Mouse (Mus musculus): ENCODE results near the gene Arhgap9. TPM values are rescaled to one million over a fixed set of nuclear protein-coding genes. Genes with fewer than 3 reads are reported as not detected.

Arhgap9 gene
- total and polyA plus RNA-seq, 3 experiments: 2.3 to 4.8 (median 2.4) TPM

GRCm38 (mm10) chr10:127317277-127317676 lies 4.5 kb upstream of the Arhgap9 start:
- intact Hi-C loops (cut with DNase I): no loop called here
- H3K36me3 ChIP-seq (ENCODE audit: control insufficient read depth, insufficient read depth, low read length): no peaks in the 10 kb centered on the region
- no peak overlapping the region for H3K9ac ChIP-seq (ENCODE audit: low read depth, low read length)
- no peak for DNase-seq
- no peaks in the 10 kb centered on the region for H3K79me2 ChIP-seq (replicated peaks; ENCODE audit: control insufficient read depth, insufficient read depth, low read length)
- no peak overlapping the region for H3K27ac ChIP-seq
- no peak overlapping the region for H3K4me3 ChIP-seq
- H3K27me3 ChIP-seq (ENCODE audit: control insufficient read depth, insufficient read depth, low read length): no peaks in the 10 kb centered on the region
- H3K4me1 ChIP-seq (ENCODE audit: control insufficient read depth, insufficient read depth, low read length): peaks cover 2% of the 10 kb centered on the region; the same call in 1 of the 2 replicates
- TF ChIP-seq EP300 (IDR thresholded peaks at IDR 0.05; ENCODE audit: insufficient read depth, low read depth, low read length): no peak
- no peak for TF ChIP-seq CTCF (IDR thresholded peaks at IDR 0.05)
- no peak for TF ChIP-seq POLR2A (IDR thresholded peaks at IDR 0.05; ENCODE audit: insufficient read depth, low read depth, low read length)
- 71% methylated on average over 2 of the region's 2 CpGs for WGBS

DNA sequence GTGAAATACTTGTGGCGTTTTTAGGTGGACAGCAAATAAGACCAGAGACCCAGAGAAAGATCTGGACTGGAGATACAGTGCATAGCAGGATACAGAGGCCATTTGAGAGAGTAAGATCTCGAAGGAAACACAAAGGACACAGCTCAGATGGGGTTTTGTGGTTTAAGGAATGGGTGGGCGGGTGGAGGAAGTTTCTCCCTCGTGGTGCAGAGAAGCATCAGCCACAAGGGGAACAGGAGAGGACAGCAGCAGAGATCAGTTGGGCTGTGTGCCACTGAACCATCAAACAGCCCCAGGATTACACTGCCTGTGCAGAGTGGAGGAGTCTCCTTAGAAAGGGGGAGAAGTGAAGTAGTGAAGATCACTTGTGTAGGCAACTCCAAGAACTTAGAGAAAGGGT lies 3.8 kb upstream of the Arhgap9 start:
- no peak for DNase-seq
- H3K9ac ChIP-seq (ENCODE audit: low read depth, low read length): no peak overlapping the region
- H3K79me2 ChIP-seq (replicated peaks; ENCODE audit: control insufficient read depth, insufficient read depth, low read length): no peaks in the 10 kb centered on the region
- H3K4me1 ChIP-seq (ENCODE audit: control insufficient read depth, insufficient read depth, low read length): peaks cover under 1% of the 10 kb centered on the region; the same call in 1 of the 2 replicates
- no peak overlapping the region for H3K4me3 ChIP-seq
- no peaks in the 10 kb centered on the region for H3K27me3 ChIP-seq (ENCODE audit: control insufficient read depth, insufficient read depth, low read length)
- intact Hi-C loops (cut with DNase I): no loop called here
- no peak overlapping the region for H3K27ac ChIP-seq
- 35% methylated on average over 4 of the region's 4 CpGs for WGBS
- H3K36me3 ChIP-seq (ENCODE audit: control insufficient read depth, insufficient read depth, low read length): no peaks in the 10 kb centered on the region
- no peak for TF ChIP-seq POLR2A (IDR thresholded peaks at IDR 0.05; ENCODE audit: insufficient read depth, low read depth, low read length)
- TF ChIP-seq EP300 (IDR thresholded peaks at IDR 0.05; ENCODE audit: insufficient read depth, low read depth, low read length): no peak
- TF ChIP-seq CTCF (IDR thresholded peaks at IDR 0.05): no peak

- intact Hi-C loops (cut with DNase I): no loop called here
- Histone ChIP-seq H3K27ac (no peak overlapping the region), H3K36me3 (ENCODE audit: control insufficient read depth, insufficient read depth, low read length) (no peaks in the 10 kb centered on the region), H3K9ac (ENCODE audit: low read depth, low read length) (no peak overlapping the region), H3K4me1 (ENCODE audit: control insufficient read depth, insufficient read depth, low read length) (no peaks in the 10 kb centered on the region), H3K4me3 (no peak overlapping the region), H3K79me2 (replicated peaks; ENCODE audit: control insufficient read depth, insufficient read depth, low read length) (no peaks in the 10 kb centered on the region), H3K27me3 (ENCODE audit: control insufficient read depth, insufficient read depth, low read length) (no peaks in the 10 kb centered on the region)
- WGBS: 62% methylated on average over 7 of the region's 7 CpGs
- TF ChIP-seq EP300 (IDR thresholded peaks at IDR 0.05; ENCODE audit: insufficient read depth, low read depth, low read length): no peak
- no peak for TF ChIP-seq POLR2A (IDR thresholded peaks at IDR 0.05; ENCODE audit: insufficient read depth, low read depth, low read length)
- no peak for TF ChIP-seq CTCF (IDR thresholded peaks at IDR 0.05)
- no peak for DNase-seq
These were observed 1.8 kb upstream of the Arhgap9 start for GRCm38 (mm10) chr10:127319969-127320368.

DNA sequence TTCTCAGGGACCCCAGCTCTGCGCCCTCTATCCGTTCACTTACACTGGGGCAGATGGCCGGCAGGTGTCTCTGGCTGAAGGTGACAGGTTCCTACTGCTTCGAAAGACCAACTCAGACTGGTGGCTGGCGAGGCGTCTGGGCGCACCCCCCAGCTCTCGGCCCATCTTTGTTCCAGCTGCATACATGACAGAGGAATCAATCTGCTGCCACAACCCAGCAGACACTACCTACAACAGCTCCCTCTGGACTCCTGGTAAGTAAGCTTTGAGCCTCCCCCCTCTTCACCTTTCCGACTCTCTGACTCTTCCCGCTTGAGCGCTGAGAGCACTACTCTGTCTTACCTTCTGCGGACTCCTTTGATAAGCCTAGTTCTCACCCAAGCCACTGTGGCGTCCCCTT lies 414 bp downstream of the Arhgap9 start:
- H3K9ac ChIP-seq (ENCODE audit: low read depth, low read length): no peak overlapping the region
- 0 out of 2 replicates have a peak, but pooled peaks cover 2% of the 10 kb centered on the region for H3K27me3 ChIP-seq (ENCODE audit: control insufficient read depth, insufficient read depth, low read length)
- H3K4me3 ChIP-seq: no peak overlapping the region
- 69% methylated on average over 13 of the region's 13 CpGs for whole genome bisulfite sequencing
- DNase-seq: no peak
- no peaks in the 10 kb centered on the region for H3K79me2 ChIP-seq (replicated peaks; ENCODE audit: control insufficient read depth, insufficient read depth, low read length)
- no peaks in the 10 kb centered on the region for H3K4me1 ChIP-seq (ENCODE audit: control insufficient read depth, insufficient read depth, low read length)
- TF ChIP-seq POLR2A (IDR thresholded peaks at IDR 0.05; ENCODE audit: insufficient read depth, low read depth, low read length) (no peak), EP300 (IDR thresholded peaks at IDR 0.05; ENCODE audit: insufficient read depth, low read depth, low read length) (no peak), CTCF (IDR thresholded peaks at IDR 0.05) (no peak)
- intact Hi-C loops (cut with DNase I): no loop called here
- no peaks in the 10 kb centered on the region for H3K36me3 ChIP-seq (ENCODE audit: control insufficient read depth, insufficient read depth, low read length)
- no peak overlapping the region for H3K27ac ChIP-seq

DNA sequence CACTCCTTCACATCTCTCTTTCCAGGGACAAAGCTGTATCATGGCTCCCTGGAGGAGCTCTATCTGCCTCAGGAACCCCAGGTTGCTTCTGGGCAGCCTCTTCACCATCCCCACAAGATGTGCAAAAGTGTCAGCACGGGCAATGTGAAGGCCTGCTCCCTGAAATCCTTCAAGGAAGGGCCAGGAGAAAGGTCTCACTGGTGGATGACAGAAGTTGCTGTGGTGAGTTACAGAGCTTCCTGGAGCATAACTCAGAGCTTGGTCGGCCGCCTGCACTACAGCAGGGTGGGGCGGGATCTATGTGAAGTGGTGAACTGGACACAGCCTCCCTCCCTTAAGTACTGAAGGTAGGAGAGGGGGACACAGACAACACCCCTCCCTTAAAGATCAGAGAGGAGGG lies 905 bp downstream of the Arhgap9 start:
- H3K79me2 ChIP-seq (replicated peaks; ENCODE audit: control insufficient read depth, insufficient read depth, low read length): no peaks in the 10 kb centered on the region
- 65% methylated on average over 4 of the region's 4 CpGs for WGBS
- H3K4me3 ChIP-seq: no peak overlapping the region
- H3K4me1 ChIP-seq (ENCODE audit: control insufficient read depth, insufficient read depth, low read length): no peaks in the 10 kb centered on the region
- DNase-seq: no peak
- intact Hi-C loops (cut with DNase I): no loop called here
- no peaks in the 10 kb centered on the region for H3K36me3 ChIP-seq (ENCODE audit: control insufficient read depth, insufficient read depth, low read length)
- H3K27me3 ChIP-seq (ENCODE audit: control insufficient read depth, insufficient read depth, low read length): 0 out of 2 replicates have a peak, but pooled peaks cover 2% of the 10 kb centered on the region
- no peak overlapping the region for H3K9ac ChIP-seq (ENCODE audit: low read depth, low read length)
- TF ChIP-seq POLR2A (IDR thresholded peaks at IDR 0.05; ENCODE audit: insufficient read depth, low read depth, low read length) (no peak), CTCF (IDR thresholded peaks at IDR 0.05) (no peak), EP300 (IDR thresholded peaks at IDR 0.05; ENCODE audit: insufficient read depth, low read depth, low read length) (no peak)
- H3K27ac ChIP-seq: no peak overlapping the region

DNA sequence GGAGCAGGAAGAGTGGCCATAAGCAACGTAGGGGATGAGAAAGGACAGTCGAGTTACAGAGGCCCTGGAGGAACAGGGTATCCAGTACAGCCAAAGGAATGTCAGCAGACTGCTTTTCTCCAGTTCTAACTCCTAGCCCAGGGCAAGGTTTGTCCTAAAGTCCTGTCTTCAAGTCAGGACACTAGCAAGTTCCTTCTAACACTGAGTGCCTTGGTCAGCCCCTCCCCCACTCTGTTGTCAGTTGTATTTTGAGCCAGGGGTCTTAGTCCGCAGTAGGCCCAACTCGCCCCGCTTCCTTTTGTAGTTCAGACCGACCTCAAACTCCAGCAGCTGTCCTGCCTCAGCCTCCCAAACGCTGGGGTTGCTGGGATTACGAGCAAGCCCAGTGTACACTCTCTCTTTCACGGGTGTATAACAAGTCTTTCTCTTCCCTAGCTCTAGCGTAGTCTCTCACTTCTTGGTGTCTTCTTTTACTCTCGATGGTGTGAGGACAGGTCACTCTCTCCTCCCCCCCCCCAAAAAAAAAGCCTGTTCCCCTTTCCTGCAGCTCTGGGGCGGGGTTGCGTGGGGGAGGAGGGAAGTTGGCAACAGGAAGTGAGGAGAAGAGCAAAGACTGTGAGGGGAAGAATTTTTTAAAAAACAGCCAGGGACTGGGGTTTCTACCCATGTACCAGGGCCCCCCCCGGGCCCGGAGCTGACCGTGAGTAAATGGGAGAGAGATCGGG lies 1.5 kb downstream of the Arhgap9 start:
- no peak for TF ChIP-seq POLR2A (IDR thresholded peaks at IDR 0.05; ENCODE audit: insufficient read depth, low read depth, low read length)
- TF ChIP-seq CTCF (IDR thresholded peaks at IDR 0.05): no peak
- no peak for TF ChIP-seq EP300 (IDR thresholded peaks at IDR 0.05; ENCODE audit: insufficient read depth, low read depth, low read length)
- no peaks in the 10 kb centered on the region for H3K4me1 ChIP-seq (ENCODE audit: control insufficient read depth, insufficient read depth, low read length)
- intact Hi-C loops (cut with DNase I): no loop called here
- WGBS: 59% methylated on average over 17 of the region's 17 CpGs
- no peaks in the 10 kb centered on the region for H3K36me3 ChIP-seq (ENCODE audit: control insufficient read depth, insufficient read depth, low read length)
- H3K9ac ChIP-seq (ENCODE audit: low read depth, low read length): no peak overlapping the region
- no peaks in the 10 kb centered on the region for H3K79me2 ChIP-seq (replicated peaks; ENCODE audit: control insufficient read depth, insufficient read depth, low read length)
- DNase-seq: peak in 1 of 2 experiments; percentile 63
- 0 out of 2 replicates have a peak, but pooled peaks cover 2% of the 10 kb centered on the region for H3K27me3 ChIP-seq (ENCODE audit: control insufficient read depth, insufficient read depth, low read length)
- H3K4me3 ChIP-seq: no peak overlapping the region
- H3K27ac ChIP-seq: peak overlapping the region; percentile 38; the same call in 1 of the 2 replicates

Measured in heart, adult 2 months (tissue).